Mouse (Mus musculus) layer of hippocampus, postnatal 14 days (tissue): ENCODE results near the gene Gm49378. TPM values are rescaled to one million over a fixed set of nuclear protein-coding genes. Genes with fewer than 3 reads are reported as not detected.
A peak's percentile ranks its signal among the peaks of the same experiment; 100 is the strongest.

Source experiments
- DNase-seq, 2 experiments: peaks; one replicate each; pipeline ENCODE4 v3.0.0; 2021 to 2022; ENCODE audit warnings: low spot score in 2 of 2, mixed read lengths in 1 of 2
- total RNA-seq, 2 experiments: library from RNA; stranded (reverse); gene quantifications; 2 replicates each; pipeline ENCODE4 v1.2.3; 2021

The Gm49378 gene
- total RNA-seq, 2 experiments from 2014 or later: 0.18 to 4.2 TPM

DNA sequence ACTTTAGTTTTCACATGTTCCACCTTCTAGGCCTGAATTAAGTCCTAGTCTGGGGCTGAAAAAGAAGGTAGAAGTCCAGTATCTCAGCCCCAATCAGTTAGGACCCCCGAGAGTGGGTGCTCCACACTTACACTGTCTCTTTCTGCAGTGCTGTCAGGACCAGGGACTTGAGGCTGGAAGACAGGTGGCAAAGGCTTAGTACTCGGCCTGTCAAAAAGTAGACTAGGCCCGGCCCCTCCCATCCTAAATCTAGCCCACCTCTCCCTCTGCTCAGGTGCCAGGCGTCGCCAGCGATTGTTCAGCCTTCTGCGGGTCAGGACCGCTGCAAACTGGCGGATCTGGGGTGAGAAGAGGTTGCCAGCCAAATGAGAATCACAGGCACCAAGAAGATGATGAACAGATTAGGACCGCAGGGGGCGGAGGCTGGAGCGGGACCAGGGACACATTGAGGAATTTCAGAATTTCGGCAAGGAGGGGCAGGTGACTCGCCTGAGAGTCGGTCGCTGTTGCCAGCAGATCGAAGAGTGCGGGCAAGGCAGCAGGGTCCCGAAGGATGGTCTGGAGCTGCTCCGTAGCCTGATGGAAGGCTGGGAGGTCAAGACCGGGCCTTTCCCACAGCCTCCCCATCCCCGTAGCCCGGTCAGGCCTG, 2.7 kb downstream of the Gm49378 start:
- peak in 1 of 2 experiments; percentile 42 for DNase-seq

DNA sequence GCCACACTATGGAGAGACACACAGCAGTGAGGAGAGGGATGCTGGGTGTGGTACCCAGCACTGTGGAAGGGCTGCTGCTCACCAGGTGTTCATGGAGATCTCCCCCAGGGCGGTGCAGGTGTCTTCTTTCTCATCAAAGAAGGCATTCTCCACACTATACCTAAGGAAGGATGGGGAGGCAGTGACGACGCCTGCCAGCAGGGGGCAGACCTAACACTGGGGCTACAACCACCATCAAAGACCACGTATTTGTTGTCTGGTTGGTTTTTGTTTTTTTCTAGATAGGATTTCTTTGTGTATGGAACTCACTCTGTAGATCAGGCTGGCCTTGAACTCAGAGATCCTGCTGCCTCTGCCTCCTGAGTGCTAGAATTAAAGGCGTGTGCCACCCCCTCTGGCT, 8.4 kb downstream of the Gm49378 start:
- no peak for DNase-seq

DNA sequence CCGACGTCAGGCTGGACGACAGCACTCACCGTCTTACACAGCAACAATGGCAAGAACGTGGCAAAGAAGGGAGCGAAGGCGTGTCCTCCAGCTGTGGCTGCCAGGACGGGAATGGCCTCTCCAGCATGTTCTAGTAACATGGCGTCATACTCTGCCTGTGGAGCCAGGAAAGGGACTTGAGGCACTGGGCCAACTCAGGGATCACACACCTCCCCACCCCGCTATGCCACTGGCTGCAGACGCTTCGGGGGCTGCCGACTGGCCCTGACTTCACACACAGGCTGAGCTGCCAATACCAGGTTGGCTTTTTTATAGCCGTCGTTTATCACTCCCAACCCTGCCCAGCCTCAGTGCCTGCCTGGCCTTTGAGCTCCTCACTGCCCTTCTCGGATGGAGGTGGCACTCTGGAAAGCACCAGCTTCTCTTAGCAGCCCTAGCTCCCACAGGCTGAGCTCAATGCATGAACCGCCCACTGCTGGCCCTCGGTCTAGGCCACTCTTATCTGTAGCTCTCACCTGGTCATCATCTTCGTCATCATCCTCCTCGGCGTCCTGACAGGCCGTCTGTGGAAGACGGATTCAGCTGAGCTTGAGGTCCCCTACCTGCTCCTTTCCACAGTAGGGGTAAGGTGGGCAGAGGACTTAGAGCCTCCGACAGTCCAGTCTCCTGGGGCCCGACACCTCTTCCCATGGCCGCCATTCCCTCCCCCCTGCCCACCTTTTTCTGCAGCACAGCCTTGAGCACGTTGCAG, 9.4 kb downstream of the Gm49378 start:
- DNase-seq: no peak

DNA sequence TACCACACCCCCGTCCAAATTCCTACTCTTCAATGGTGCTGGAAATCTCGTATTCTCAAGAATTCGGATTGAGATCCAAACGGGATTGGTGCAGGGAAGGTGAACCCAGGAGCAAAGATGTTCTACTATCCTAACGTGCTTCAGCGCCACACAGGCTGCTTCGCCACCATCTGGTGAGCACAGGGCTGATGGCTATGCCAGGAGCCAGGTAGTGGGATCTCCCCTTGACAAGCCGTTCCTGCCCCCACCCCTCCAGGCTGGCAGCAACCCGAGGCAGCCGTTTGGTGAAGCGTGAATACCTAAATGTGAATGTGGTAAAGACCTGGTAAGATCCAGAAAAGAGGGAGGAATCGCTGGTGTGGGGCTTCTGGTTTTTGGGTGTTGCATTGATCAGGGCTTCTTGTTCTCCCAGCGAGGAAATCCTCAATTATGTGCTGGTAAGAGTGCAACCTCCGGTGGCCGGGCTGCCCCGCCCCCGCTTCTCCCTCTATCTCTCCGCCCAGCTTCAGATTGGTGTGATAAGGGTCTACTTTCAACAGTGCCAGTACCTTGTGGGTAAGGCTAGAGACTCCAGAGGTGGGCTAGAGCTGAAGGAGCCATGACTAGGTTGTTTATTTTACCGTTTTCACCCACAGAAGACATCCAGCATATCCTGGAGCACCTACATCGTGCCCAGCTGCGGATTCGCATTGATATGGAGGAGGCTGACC, 19.1 kb downstream of the Gm49378 start:
- no peak for DNase-seq

DNA sequence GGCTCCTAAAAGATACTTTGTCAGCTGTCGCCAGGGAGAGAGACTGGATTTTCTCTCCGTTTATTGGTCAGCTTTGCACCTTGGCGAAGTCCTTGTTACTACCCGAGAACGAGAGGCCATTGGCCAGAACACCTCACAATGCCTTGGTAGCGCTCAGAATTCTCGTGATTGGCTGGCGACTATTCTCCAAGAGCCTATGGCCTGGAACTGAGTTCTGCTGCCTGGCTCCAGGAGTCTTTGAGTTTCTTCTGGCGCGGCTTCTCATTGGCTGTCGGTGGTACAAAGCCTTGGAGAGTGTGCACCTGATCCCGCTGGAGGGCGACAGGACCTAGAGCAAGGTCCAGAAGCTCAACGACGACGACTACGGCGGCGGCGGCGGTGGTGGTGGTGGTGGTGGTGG, 19.9 kb downstream of the Gm49378 start, which contains the start of gene Rec8:
TSS of gene Rec8 (plus strand) at position 216 of the 400 bp plus-strand sequence.
- DNase-seq: no peak

DNA sequence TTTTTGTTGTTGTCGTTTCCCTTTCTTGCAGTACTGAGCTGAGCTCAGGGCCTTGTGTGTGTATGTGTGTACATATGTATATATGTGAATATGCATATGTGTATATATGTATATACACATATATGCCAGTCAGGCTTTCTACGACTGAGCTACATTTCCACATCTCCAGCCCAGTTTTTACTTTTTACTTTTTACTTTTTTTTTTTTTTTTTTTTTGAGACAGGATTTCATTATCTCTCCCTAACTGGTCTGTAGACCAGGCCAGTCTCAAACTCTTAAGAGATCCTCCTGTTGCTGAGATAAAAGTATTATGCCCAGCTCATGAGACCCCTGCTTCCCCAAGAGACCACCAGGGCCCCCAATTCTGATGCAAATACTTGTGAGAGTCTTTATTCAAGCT, 20.9 kb downstream of the Gm49378 start:
- DNase-seq: no peak

DNA sequence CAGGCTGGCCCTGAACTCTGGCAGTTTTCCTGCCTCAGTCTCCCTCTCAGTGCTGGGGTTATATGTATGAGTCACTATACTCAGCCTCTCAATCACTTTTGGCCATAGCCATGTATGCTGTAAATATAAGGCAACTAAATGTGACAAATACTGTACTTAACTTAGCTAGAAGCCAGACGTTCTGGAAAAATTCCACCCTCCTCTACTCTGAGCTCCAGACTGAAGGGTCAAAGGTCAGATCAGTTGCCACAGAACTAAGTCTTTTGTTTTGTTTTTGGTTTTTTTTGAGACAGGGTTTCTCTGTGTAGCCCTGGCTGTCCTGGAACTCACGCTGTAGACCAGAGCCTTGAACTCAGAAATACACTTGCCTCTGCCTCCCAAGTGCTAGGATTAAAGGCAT, 21.8 kb downstream of the Gm49378 start:
- no peak for DNase-seq

DNA sequence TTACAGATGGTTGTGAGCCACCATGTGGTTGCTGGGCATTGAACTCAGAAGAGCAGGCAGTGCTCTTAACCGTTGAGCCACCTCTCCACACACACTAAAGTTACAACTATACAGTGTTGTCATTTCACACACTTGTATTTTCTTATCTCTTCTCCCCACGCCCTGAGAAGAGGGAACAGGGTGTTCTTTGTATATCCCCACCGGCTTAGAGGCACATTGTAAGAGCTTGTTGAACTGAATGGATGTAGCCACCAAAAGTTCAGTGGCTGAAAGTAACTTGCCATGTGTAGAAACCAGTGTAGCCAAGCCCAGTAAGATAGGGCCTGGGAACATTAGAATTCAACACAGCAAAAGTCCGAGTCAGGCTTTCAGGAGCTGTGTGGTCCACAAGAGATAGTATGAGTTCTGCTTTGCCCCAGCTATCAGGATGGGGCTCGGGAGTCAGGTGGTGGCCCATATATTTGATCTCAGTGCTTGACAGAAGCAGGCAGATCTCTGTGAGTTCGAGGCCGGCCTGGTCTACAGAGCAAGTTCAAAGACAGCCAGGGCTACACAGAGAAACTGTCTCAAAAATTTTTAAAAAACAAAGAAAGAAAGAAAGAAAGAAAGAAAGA, 23.0 kb downstream of the Gm49378 start:
- no peak for DNase-seq

DNA sequence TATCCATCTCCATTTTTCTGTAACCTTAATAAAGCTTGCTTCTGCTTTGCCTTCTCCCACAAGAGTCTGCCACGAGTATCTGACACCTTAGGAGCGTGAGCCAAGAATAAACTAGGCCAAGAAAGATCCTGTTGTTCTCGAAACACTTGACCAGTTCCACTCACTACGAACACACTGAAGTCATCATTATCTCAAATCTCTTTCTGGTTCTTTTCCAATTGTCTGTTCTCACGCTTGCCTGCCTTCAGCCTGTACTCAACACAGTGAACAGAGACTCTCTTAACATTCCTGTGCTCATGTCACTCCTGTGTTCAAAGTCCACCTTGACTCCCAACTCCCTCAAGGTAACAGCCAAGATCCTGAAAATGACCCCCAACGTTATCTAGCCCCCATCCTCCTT, 24.3 kb downstream of the Gm49378 start:
- DNase-seq: no peak

DNA sequence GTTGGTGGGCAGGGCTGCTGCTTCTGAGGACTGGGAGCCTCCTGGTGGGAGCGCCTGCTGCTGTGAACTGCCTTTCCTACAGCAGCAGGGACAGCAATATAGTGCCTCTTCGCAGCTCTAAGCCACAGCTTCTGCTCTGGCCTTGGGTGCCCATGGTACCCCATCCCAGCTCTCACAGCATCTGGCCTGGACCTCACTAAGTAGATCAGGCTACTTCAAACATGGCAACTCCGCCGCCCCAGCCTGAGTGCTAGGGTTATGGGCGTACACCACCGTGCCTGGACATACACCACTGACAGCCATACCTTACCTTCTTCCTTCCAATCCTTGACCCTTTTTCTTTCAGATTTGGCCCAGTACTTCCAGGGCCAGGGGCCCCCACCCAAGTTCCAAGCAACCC, 29.4 kb downstream of the Gm49378 start:
- DNase-seq: no peak

DNA sequence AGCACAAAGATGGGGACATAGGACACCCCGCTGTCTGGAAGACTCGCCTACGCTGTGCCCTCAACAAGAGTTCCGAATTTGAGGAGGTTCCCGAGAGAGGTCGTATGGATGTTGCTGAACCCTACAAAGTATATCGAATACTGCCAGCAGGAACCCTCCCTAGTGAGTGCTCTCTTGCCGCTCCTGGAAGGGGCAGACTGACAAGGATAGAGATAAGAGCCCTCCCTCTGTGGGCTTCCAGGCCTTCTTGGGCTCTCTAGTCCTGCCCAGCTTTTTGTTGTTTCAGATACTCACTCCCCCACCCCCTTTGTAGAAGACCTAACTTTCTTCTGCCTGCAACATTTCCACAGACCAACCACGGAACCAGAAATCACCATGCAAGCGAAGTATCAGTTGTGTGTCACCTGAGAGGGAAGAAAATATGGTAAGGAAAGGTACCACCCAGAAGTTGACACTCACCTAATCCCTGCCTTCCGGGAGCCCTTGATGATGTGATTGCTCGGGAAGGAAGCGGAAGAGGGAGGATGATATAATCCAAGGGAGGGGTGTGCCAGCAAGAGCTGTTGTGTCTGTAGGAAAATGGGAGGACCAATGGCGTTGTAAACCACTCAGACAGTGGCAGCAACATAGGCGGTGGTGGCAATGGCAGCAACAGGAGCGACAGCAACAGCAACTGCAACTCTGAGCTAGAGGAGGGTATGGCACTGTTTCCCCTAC, 31.8 kb downstream of the Gm49378 start:
- no peak for DNase-seq

DNA sequence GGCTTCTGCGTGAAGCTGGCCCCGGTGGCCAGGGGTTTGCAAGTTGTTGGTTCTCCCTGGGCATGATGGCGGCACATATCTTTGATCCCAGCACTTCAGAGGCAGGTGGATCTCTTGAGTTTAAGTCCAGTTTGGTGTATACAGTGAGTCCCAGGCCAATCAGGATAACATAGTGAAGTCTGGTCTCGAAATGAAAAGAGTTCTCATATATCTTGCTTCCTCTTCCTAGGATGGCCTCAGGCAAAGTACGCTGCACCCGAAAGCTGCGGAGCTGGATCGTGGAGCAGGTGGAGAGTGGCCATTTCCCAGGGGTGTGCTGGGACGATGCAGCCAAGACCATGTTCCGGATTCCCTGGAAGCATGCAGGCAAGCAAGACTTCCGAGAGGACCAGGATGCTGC, 32.9 kb downstream of the Gm49378 start:
- no peak for DNase-seq

DNA sequence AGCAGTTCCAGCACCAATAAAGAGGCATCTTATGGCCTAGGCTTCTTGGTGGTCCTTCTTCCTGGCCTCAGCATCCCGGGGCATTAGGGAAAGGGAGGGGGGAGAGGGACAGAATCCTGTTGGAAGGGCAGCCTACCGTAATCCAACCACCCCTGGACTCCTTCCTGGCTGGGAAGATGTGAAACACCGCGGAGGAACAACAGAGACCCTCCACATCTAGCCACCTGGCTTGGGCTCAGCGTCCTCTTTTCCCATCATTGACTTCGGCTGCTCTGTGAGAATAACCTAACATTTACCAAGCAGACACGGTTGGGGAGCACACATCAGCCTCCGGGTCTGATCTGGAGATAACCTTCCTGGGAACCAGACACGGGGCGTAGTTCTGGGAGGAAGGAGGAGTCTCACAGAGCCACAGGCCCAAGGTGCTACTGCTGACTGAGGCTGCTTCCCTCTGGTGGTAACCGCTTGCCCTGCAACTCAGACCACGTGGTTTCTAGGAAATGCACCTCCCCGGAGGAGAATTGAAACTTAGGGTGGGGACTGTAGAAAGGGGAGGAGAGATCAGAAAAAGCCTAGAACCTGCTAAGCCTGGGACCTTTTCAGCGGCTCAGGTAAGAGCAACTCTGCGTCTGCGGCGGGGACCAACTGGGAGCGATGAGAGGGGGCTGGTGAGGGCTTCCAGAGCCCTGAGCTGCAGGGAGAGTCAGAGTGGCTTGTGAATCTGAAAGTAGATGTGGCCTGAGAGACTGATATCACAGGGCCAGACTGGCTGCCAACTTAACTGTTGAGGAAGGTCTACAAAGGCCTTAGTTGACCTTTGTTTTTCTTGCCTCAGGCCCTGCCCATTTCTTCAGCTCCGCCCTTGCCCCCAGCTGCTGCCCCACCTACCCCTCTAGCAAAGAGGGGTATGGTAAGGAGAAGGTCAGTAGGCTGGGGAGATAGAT, 33.8 kb downstream of the Gm49378 start:
- DNase-seq: peak; percentile 84 to 88

DNA sequence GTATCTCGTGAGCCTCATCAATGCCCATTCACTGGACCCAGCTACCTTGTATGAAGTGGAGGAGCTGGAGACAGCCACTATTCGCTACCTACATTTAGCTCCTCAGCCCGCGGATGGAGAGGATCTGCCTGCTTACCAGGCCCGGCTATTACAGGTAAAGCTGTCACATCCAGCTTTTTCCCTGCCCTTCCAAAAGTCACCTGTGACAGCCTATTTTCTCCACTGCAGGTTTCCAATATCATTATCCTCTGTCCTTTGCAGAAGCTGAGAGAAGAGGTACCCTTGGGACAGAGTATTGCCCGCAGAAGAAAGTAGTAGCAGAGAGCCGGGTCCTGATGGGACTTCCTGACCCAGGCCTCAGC, 34.4 kb downstream of the Gm49378 start, which contains the start of gene Irf9:
TSS of gene Irf9 (plus strand) at position 301 of the 362 bp plus-strand sequence.
- DNase-seq: no peak

DNA sequence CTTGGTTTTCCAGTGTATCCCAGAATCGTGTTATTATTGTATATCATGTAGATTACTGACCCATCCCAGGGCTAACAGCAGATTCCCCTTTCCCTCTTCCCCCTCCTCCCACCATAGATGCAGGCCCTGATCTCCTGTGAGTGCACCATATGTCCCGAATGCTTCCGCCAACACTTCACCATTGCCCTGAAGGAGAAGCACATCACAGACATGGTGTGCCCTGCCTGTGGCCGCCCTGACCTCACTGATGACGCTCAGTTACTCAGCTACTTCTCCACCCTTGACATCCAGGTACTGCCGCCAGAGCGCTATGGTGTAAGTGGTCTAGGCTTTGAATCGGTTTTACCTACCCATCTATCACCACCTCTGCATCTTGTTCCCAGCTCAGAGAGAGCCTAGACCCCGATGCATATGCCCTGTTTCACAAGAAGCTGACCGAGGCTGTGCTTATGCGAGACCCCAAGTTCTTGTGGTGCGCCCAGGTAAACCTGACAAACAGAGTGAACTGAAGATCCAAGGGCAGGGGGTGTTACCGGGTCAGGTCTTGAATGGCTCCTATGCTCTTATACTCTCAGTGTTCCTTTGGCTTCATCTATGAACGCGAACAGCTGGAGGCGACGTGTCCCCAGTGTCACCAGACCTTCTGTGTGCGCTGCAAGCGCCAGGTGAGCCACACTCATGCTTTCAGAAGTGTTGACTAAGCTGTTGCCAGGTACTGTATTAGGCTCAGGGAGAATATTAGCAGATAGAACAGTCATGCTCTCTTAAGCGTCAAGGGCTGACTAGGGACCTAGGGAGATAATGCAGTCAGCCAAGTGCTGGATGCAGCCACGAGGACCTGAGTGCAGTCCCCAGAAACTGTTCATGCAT, 38.9 kb downstream of the Gm49378 start:
- DNase-seq: no peak

DNA sequence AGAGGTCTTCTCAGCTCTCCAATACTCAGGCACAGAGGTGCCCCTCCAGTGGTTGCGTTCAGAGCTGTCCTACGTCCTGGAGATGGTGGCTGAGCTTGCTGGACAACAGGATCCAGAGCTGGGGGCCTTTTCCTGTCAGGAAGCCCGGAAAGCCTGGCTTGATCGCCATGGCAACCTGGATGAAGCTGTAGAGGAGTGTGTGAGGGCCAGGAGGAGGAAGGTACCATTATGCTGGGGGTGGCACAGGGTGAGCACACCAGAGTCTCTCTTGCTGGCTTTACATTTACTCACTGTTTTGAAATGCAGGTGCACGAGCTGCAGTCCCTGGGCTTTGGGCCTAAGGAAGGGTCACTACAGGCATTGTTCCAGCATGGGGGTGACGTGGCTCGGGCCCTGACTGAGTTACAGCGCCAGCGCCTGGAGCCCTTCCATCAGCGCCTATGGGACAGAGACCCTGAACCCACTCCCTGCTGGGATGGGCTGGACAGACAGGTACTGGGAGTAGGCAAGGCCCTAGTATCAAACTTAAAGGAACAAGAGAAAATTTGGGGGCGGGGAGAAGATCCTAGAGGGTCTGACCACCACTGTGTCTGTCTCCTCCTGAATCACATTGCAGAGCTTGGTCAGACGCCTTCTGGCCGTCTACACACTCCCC, 41.5 kb downstream of the Gm49378 start:
- DNase-seq: peak in 1 of 2 experiments; percentile 34

DNA sequence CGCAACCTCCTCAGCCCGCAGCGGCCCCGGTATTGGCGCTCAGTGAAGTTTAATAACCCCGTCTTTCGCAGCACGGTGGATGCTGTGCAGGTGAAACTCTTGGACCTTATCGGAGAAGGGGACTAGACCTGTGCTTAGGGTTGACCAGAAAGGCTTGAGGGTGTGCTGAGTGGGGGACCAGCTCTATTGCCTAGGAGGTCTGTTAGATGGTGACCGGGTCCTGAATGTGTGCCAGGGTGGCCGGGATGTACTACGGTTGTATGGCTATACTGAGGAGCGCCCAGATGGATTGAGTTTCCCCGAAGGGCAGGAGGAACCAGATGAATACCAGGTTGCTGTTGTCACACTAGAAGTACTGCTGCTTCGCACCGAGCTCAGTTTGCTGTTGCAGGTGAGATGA, 45.5 kb downstream of the Gm49378 start:
- DNase-seq: no peak

DNA sequence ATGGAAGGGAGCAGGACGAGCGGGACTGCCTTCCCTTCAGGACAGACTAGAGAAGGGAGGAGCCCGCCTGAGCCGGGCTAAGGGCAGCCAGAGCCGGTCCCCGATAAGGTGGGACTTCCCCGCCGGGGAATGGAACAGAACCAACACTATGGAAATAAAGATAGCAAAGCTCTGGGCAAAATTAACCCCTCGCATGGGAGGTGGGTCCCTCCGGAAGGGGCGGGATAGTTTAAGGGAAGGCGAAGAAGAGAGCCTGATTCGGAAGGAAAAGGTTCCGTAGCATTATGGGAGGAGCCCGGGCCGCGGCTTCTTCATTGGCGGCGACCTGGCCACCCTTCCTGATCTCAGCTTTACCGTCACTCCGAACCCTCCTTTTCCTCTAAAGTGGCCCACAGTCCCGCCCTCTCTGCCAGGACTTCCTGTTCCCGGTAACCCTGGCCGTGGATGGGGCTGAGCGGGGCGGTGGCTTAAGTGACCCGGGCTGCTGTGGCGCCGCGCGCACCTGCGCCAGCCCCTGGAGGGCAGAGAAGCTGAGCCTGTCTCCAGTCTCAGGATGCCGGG, 46.3 kb downstream of the Gm49378 start, which contains the start of gene Rnf31:
TSS of gene Rnf31 (plus strand) at position 378 of the 561 bp plus-strand sequence.
- peak; percentile 87 to 96 for DNase-seq
